Mouse (Mus musculus) G1E (cell line): ENCODE measurements around the gene Atg101.

ENCODE experiments used
- CTCF ChIP-seq: IDR thresholded peaks from 2 replicates; pipeline ENCODE4 v1.5.1; 2012; ENCODE audit warnings: low read depth, low read length, inconsistent platforms, mixed read lengths
- GATA1 ChIP-seq: IDR thresholded peaks from 2 replicates; pipeline ENCODE4 v1.6.1; 2012; ENCODE audit warnings: borderline replicate concordance, low read length, inconsistent platforms, mixed read lengths

DNA sequence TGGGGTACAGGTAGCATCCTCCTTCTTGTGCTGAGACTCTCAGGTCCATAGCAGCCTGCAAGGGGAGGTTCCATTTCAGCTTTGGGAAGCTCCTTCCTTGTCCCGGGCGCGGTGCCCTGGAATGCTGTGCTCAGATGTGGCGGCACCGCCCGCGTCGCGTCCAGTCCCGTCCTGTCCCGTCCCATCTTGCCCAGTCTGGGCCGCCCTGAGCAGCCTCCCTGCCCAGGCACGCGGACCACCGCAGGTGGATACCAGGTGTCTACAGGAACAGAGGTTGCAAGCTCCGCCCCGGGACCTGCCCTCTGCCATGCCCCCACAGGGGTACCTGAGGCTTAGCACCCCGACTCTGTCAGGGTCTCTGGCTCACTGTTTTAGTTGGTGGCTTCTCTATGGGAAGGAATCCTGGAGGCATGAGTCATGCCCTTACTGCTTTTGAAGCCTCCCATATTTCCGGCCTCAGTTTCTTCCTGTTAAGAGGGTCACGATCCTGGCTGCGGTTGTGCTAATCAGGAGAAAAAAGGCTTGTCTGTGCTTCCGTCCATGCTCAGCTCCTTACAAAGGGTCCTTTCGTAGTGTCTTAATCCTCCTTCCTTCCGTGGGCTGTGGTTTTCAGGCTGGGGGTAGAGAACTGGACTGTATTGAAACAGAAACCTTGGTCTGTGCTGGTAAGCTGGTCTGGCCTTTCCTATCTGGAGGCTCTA is 52.6 kb downstream of the Atg101 start:
- no peak for TF ChIP-seq CTCF
- TF ChIP-seq GATA1 = no peak
